Mouse (Mus musculus): ENCODE data around the gene Osbpl10.

DNA sequence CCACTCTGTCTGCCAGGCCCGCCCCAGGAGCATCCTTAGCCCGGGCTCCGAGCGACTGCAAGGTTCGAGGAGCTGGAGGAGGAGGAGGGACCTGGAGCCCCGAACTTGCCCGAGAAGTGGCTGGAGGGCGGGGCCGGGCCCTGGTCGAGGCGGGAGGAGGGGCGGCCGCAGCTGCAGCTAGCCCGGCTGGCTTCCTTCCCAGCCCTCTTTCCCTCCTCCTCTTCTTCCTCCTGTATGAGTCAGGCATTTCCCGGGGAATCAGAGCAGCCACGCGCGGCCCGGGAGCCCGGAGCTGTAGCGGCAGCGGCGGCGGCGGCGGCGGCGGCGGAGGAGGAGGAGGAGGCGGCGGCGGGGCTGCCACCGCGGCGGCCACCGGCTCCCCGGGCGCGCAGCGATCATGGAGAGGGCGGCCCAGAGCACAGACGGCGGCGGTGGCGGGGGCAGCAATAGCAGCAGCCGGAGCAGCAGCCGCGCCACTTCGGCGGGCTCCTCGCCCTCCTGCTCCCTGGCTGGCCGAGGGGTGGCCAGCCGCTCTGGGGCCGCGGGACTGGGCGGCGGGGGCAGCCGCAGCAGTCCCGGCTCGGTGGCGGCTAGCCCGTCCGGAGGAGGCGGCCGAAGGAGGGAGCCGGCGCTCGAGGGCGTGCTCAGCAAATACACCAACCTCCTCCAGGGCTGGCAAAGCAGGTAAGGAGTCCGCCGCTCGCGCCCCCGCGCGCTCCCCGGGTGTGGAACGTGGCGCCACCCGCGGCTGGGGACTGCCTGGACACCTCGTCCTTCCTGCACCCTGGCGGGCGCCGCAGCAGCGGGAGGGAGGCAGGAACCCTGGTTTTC is at the start of gene Osbpl10:
- TF ChIP-seq CTCF (conservative IDR thresholded peaks at IDR 0.05; ENCODE audit: insufficient read depth, insufficient read length, low read depth, low read length) (no peak), POLR2A (IDR thresholded peaks at IDR 0.05; ENCODE audit: low read depth, low read length) (no peak)
